Mouse (Mus musculus) forebrain, embryonic 13.5 days (tissue): ENCODE measurements around the gene H2-T3. TPM values are rescaled to one million over a fixed set of nuclear protein-coding genes. Genes with fewer than 3 reads are reported as not detected.
"Not testable (repeated sequence)": the region's sequence is repeated elsewhere in the genome, so short reads cannot be mapped to it uniquely, and the experiment has no call there.

ENCODE experiments used
- ATAC-seq: fragments of 200-750 bp; cut with Nextera tagmentation; 2 replicates; pipeline ENCODE4 v1.8.0; 2017
- H3K27ac ChIP-seq: fragments of 300-500 bp; sonication (generic); 2 replicates; pipeline ENCODE4 v1.5.1; 2015; ENCODE audit warnings: inconsistent platforms, mild to moderate bottlenecking, moderate library complexity
- H3K27me3 ChIP-seq: fragments of 300-500 bp; sonication (generic); 2 replicates; pipeline ENCODE4 v1.6.1; 2015; ENCODE audit warnings: mild to moderate bottlenecking, inconsistent platforms
- H3K36me3 ChIP-seq: fragments of 300-500 bp; sonication (generic); 2 replicates; pipeline ENCODE4 v1.6.1; 2015; ENCODE audit warnings: mild to moderate bottlenecking, inconsistent platforms; ENCODE audit not compliant: poor library complexity, severe bottlenecking
- H3K4me1 ChIP-seq: fragments of 300-500 bp; sonication (generic); 2 replicates; pipeline ENCODE4 v1.6.1; 2015; ENCODE audit warnings: inconsistent platforms
- H3K4me2 ChIP-seq: fragments of 300-500 bp; sonication (generic); 2 replicates; pipeline ENCODE4 v1.6.1; 2015; ENCODE audit warnings: inconsistent platforms, mild to moderate bottlenecking, moderate library complexity
- H3K4me3 ChIP-seq: fragments of 300-500 bp; sonication (generic); 2 replicates; pipeline ENCODE4 v1.5.1; 2015; ENCODE audit warnings: mild to moderate bottlenecking, inconsistent platforms
- H3K9ac ChIP-seq: fragments of 300-500 bp; sonication (generic); 2 replicates; pipeline ENCODE4 v1.6.1; 2015; ENCODE audit warnings: mild to moderate bottlenecking, inconsistent platforms
- H3K9me3 ChIP-seq: fragments of 300-500 bp; sonication (generic); replicated peaks from 2 replicates; pipeline ENCODE4 v1.6.1; 2016; ENCODE audit warnings: inconsistent platforms
- WGBS: fragments of 180-500 bp; shearing (Covaris S2); methylation state at CpG from one replicate; pipeline ENCODE4 v1.1.7; 2015; 5-methylcytosine and 5-hydroxymethylcytosine counted together
- polyA plus RNA-seq: library from polyadenylated mRNA; unstranded; fragments of >200 nt; fragmentation: Nextera tagmentation; extraction: Ambion mirVana; gene quantifications from 2 replicates; pipeline ENCODE4 v1.2.1, GENCODE M21; 2015

Gene H2-T3
- polyA plus RNA-seq, 1 experiment from 2014 or later = not detected

DNA sequence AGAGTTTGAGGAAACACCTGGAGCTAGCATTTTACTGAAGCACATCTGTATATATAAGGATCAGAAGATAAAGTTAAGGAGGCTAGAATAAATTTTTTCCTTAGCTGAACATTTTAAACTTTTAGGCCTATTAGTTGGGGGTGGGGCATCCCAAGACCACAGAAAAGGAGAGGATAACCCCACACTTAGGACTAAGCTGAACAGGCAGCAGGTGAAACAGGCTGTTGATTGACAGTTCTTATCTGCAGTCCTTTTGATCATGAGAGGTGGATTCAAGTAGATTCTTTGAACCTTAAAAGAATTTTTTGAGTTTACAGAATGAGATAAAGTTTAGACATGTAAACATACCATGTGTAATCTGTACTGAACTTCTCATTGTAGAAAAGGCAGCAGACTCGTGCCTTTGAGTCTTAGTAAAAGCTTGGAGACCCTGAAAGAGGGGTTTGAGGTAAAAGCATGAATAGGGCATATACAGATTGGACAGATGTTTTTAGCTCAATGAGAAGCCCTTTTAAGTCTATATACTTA is 19.7 kb downstream of the H2-T3 start:
- ATAC-seq = no peak
- no peak overlapping the region for H3K4me2 ChIP-seq

GRCm38 (mm10) chr17:36169753-36170152 is 20.3 kb downstream of the H2-T3 start:
- Histone ChIP-seq H3K27me3 (peaks cover 61% of the 10 kb centered on the region), H3K9ac (no peak overlapping the region), H3K9me3 (no peaks in the 10 kb centered on the region), H3K4me1 (no peaks in the 10 kb centered on the region), H3K4me3 (no peak overlapping the region), H3K36me3 (no peaks in the 10 kb centered on the region), H3K27ac (no peak overlapping the region), H3K4me2 (no peak overlapping the region)
- no peak for ATAC-seq

More for the DNA sequence above, 19.7 kb downstream of the H2-T3 start:
- WGBS = 46% methylated on average over 1 of the region's 1 CpGs
- Histone ChIP-seq H3K4me3 (no peak overlapping the region), H3K27me3 (peaks cover 55% of the 10 kb centered on the region), H3K9me3 (no peaks in the 10 kb centered on the region), H3K9ac (no peak overlapping the region), H3K27ac (no peak overlapping the region), H3K4me1 (no peaks in the 10 kb centered on the region), H3K36me3 (no peaks in the 10 kb centered on the region)

DNA sequence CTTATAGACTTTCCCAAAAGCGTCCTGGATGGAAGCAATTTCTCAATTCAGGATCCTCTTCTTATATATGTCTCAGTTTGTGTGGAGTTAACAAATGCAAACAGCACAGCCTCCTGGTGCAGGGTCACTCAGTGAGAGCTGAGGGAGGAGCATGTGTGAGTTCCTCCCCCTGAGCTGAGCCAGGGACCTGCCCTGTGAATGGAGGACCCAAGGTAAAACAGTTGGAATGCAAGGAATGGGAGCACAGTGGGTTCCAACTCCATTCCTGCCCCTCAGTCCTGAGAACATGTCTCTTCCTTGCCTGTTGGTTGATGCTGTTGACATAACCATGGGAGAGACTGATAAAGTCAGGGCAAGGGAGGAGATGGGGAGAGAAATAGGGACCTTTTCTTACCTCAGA is 21.0 kb downstream of the H2-T3 start:
- H3K4me1 ChIP-seq, H3K4me3 ChIP-seq, H3K9me3 ChIP-seq, H3K9ac ChIP-seq, H3K27ac ChIP-seq, H3K4me2 ChIP-seq, ATAC-seq, H3K36me3 ChIP-seq: not testable (repeated sequence)
- H3K27me3 ChIP-seq = peaks cover 68% of the 10 kb centered on the region
- WGBS = 50% methylated on average over 1 of the region's 1 CpGs

- H3K4me2 ChIP-seq = peak within 1 kb of the TSS; percentile 42
- H3K9ac ChIP-seq = no peak within 1 kb of the TSS
- H3K4me3 ChIP-seq = peak within 1 kb of the TSS; percentile 26
- no peaks in the 10 kb centered on the region for H3K9me3 ChIP-seq
- no peak for ATAC-seq
- H3K27ac ChIP-seq = no peak within 1 kb of the TSS
- H3K4me1 ChIP-seq = no peaks in the 10 kb centered on the region
- WGBS = 1% methylated on average over 62 of the region's 63 CpGs
- H3K27me3 ChIP-seq = peaks cover 77% of the 10 kb centered on the region
- H3K36me3 ChIP-seq = no peaks in the 10 kb centered on the region
These were observed 21.9 kb downstream of the H2-T3 start, which contains the start of gene Gm8909 for GRCm38 (mm10) chr17:36168039-36168652. Gene Gm8909 (minus strand): TSS chr17:36168537.

DNA sequence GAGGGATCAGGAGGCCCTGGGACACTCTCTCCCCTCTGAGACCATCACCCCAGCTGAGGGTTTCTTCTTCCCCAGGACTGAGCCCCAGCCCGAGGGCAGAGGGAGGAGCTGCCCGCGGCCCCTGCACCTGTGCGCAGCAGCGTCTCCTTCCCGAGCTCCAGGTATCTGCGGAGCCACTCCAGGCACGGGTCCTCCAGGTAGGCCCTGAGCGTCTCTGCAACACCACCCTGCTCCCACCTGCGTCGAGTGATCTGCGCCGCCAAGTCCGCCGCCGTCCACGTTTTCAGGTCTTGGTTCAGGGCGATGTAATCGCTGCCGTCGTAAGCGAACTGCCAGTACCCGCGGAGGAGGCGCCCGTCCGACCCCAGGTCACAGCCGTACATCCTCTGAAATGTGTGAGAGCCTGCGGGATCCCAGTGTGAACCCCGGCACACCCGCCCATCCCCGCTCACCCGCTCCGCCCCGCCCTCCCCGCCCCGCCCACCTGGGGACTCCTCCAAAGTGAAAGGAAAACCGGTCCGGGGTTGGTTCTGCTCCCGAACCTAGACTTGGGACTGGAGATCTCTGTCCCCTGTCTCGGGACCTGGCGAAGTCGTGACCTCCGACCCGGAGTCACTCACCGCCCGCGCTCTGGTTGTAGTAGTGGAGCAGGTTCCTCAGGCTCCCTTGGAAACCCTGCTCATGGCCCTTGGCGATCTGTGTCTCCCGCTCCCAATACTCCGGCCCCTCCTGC is 22.6 kb downstream of the H2-T3 start:
- H3K27me3 ChIP-seq = peaks cover 84% of the 10 kb centered on the region
- no peak for ATAC-seq
- no peaks in the 10 kb centered on the region for H3K36me3 ChIP-seq
- no peaks in the 10 kb centered on the region for H3K9me3 ChIP-seq
- peak overlapping the region; percentile 26 for H3K4me3 ChIP-seq
- 0% methylated on average over 42 of the region's 51 CpGs for WGBS
- no peak overlapping the region for H3K9ac ChIP-seq
- H3K4me2 ChIP-seq = peak overlapping the region; percentile 42
- H3K4me1 ChIP-seq = no peaks in the 10 kb centered on the region
- no peak overlapping the region for H3K27ac ChIP-seq

GRCm38 (mm10) chr17:36166901-36167300 is 23.2 kb downstream of the H2-T3 start:
- not testable (repeated sequence) for H3K4me3 ChIP-seq, H3K9me3 ChIP-seq, H3K9ac ChIP-seq, H3K36me3 ChIP-seq, H3K4me1 ChIP-seq, ATAC-seq, H3K27ac ChIP-seq, H3K4me2 ChIP-seq
- WGBS = 8% methylated on average over 2 of the region's 2 CpGs
- H3K27me3 ChIP-seq = peaks cover 90% of the 10 kb centered on the region

DNA sequence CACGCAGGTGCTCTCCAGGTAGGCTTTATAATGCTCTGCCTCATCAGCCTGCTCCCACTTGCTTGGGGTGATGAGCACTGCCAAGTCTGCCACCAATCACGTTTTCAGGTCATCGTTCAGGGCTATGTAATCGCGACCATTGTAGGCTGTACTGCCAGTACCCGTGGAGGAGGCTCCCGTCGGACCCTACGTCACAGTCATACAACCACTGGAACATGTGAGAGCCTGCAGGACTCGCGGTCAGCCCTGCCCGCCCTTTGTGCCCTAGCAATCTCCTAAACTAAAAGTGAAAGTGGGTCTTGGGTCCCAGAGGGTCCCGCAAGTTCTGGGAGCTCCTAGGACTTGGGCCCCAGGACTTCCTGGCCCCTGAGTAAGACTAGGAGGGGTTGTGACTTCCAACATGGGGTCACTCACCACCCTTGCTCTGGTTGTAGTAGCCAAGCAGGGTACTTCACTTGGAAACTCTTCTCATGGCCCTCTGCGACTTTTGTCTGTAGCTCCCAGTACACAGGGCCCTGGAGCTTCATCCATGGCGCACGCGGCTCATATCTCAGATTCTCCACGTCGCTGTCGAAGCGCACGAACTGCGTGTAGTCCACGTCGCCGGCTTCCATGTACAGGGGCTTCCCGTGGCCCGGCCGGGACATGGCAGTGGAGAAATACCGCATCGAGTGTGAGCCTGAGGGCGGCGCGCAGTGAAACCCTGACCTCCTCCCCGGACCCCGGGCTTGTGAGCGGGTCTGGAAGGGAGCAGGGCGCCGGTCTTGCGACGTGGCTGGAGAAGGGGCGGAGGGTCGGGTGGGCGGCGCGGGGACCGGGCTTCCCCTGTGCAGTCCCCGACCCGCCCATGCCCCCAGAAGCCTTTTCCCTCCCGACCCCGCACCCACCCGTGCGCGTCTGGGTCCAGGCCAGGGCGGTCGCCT is 28.7 kb downstream of the H2-T3 start:
- peaks cover 92% of the 10 kb centered on the region for H3K27me3 ChIP-seq
- no peaks in the 10 kb centered on the region for H3K36me3 ChIP-seq
- no peak overlapping the region for H3K9ac ChIP-seq
- peaks cover 4% of the 10 kb centered on the region; the same call in 1 of the 2 replicates for H3K4me1 ChIP-seq
- no peaks in the 10 kb centered on the region for H3K9me3 ChIP-seq
- no peak overlapping the region for H3K27ac ChIP-seq
- H3K4me2 ChIP-seq = no peak overlapping the region; the same call in 1 of the 2 replicates
- ATAC-seq = no peak
- 2% methylated on average over 49 of the region's 56 CpGs for WGBS
- no peak overlapping the region for H3K4me3 ChIP-seq

DNA sequence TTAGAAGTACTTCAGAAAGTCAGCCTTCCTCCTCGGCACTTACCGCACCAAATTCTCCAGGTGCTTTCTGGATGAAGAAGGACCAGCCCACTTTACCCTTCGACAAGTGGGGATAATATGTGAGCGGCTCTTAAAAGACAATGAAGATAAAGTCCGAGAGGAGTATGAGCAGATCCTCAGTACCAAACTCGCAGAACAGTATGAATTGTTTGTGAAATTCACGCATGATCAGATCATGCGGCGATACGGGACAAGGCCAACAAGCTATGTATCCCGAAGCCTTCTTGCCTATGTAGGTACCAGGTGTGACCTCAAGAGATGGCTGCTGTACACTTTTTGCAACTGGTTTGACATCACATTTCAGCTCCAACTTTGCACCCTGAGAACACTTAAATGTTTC is 31.8 kb downstream of the H2-T3 start:
- WGBS = 6% methylated on average over 11 of the region's 11 CpGs
- H3K9me3 ChIP-seq, H3K9ac ChIP-seq, H3K36me3 ChIP-seq, ATAC-seq, H3K27ac ChIP-seq, H3K4me1 ChIP-seq: not testable (repeated sequence)
- Histone ChIP-seq H3K27me3 (peaks cover 87% of the 10 kb centered on the region), H3K4me2 (peak overlapping the region; percentile 57), H3K4me3 (peak overlapping the region; percentile 28)

DNA sequence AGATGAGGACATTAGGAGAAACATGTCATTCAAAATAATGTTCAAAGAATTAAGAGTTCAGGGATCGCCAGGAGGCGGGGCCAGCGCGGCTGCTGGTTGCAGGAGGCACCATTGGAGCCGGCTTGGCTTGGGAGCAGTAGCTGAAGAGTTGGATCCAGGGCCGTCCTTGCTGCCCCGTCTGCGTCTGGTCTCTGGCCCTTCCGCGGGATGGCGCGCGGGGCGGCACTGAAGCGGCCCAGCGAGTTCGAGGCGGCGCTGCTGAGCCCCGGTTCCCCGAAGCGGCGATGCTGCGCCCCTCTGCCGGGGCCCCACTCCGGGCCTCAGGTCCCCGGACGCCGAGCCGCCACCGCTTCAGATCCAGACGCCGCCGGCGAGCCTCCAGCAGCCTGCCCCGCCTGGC is 32.3 kb downstream of the H2-T3 start:
- WGBS = under 1% methylated on average over 36 of the region's 36 CpGs

DNA sequence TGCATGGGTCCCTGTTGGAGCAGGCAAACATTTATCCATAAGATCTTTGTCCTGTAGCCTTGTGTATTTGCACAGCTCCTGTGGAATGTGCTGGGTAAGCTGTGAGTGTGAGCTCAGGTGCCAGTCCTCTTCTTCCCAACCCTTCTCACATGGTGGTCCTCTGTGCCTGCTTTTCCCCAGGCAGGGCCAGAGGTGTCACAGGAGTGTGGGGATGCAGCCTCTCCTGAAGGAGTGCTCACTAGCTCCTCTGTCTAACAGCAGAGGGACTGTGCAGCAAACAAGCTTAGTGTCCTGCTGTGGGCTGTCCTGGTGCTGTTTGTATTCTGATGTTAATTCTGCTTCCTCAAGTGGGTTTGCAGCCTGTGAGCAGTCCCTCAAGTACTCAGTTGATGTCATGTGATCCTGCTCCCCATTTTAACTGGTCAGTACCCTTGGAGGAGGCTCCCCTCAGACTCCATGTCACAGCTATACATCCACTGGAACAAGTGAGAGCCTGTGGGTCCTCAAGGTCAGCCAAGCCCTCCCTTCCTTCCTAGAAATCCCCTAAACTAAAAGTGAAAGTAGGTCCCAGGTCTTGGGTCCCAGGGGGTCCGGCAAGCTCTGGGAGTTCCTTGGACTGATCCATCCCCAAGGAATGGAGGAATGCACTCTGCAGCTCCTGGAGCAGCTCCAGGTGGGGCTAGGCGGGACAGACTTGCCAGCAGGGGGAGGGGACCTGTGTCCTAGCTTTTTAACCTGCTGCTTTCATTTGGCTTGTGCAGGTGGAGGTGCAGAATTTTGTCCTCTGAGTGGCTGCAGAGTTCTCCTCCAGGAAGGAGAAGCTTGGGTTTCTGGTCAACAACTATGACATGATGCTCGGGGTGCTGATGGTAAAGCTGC is 35.6 kb downstream of the H2-T3 start:
- Histone ChIP-seq H3K27ac (no peak overlapping the region), H3K9me3 (no peaks in the 10 kb centered on the region), H3K27me3 (peaks cover 61% of the 10 kb centered on the region), H3K4me2 (no peak overlapping the region), H3K9ac (no peak overlapping the region), H3K36me3 (no peaks in the 10 kb centered on the region), H3K4me1 (peaks cover 4% of the 10 kb centered on the region; the same call in 1 of the 2 replicates), H3K4me3 (no peak overlapping the region)
- no peak for ATAC-seq
- WGBS = 16% methylated on average over 3 of the region's 3 CpGs

More for the DNA sequence above, 32.3 kb downstream of the H2-T3 start:
- not testable (repeated sequence) for H3K4me1 ChIP-seq, H3K27ac ChIP-seq, H3K9me3 ChIP-seq, H3K36me3 ChIP-seq, ATAC-seq
- H3K9ac ChIP-seq = peak overlapping the region; percentile 43; the same call in 1 of the 2 replicates
- H3K27me3 ChIP-seq = peaks cover 82% of the 10 kb centered on the region
- peak overlapping the region; percentile 28 for H3K4me3 ChIP-seq
- H3K4me2 ChIP-seq = peak overlapping the region; percentile 57

GRCm38 (mm10) chr17:36151200-36151599 is 38.9 kb downstream of the H2-T3 start:
- WGBS = 45% methylated on average over 4 of the region's 4 CpGs
- peaks cover 48% of the 10 kb centered on the region for H3K27me3 ChIP-seq
- not testable (repeated sequence) for H3K4me2 ChIP-seq, ATAC-seq, H3K27ac ChIP-seq, H3K4me3 ChIP-seq, H3K4me1 ChIP-seq, H3K9me3 ChIP-seq, H3K36me3 ChIP-seq, H3K9ac ChIP-seq
